Mouse (Mus musculus): ENCODE data around the gene Irgm1. TPM values are rescaled to one million over a fixed set of nuclear protein-coding genes. Genes with fewer than 3 reads are reported as not detected.
"Not testable (repeated sequence)": the region's sequence is repeated elsewhere in the genome, so short reads cannot be mapped to it uniquely, and the experiment has no call there.

Irgm1 gene
- total RNA-seq, 2 experiments from 2014 or later = 5.9 to 7.0 TPM

DNA sequence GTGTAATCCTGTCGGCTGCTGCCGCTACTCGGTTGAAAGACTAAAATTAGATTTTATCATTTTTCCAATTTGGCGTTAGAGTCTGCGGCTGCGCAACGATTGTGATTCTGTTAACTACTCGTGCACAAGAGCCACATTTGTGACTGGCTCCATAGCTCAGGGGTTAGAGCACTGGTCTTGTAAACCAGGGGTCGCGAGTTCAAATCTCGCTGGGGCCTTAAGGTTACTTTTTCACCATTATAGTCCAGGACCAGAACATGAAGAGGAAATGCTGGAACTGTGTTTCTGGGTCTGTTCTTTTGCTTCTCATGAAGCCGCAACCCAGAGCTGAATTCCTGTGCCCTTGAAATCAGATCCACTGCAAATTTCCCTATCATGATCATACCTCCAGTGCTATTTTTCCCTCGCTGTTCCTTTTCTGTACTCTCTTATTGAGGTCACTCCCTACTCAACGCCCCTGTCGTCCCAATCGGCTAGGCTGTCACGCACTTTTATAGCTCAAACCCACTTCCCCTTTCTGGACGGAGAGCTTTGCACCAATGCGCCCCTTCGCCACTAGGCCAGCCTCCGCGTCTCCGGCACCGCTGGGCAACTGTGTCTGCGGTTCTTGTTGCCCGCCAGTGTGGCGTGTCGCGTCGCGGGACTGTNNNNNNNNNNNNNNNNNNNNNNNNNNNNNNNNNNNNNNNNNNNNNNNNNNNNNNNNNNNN, 17.9 kb downstream of the Irgm1 start:
- DNase-seq = peak; percentile 82

DNA sequence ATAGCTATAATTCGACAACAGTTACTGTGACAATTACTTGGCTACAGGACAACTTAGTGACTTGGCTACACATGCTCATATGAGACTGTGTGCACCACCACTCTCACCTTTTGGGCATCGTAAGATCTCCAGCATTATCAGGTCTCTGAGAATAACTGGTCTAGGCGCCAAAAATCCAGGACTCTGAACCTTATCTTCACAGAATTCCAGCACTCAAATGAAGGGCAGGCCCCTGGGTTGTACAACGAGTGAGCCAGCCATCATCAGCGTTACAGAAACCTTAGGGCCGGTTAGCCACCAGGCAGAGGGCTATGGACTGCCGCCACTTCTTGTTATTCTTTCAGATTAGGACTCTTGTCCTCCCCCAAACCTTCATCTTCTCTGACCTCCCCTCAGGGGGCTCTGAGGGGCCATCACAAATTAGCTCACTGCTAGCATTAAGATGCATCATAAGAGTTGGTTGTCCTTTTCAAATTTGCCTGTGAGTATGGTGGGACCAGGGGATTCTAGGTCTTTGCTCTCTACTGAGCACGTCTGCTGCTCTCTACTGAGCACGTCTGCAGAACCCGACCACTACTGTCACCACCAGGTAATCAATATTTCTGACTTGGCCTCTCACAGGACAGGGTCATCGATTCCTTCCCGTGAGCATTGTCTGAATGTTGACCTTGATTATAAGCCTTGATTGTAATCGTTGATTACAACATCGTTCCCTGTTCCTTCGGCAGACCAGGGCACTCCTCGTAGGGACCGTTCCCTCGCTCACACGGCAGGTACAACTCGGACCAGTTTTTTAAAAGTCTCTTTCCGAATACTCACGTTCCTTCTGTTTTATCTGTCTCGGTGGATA, 18.6 kb downstream of the Irgm1 start:
- DNase-seq = no peak

DNA sequence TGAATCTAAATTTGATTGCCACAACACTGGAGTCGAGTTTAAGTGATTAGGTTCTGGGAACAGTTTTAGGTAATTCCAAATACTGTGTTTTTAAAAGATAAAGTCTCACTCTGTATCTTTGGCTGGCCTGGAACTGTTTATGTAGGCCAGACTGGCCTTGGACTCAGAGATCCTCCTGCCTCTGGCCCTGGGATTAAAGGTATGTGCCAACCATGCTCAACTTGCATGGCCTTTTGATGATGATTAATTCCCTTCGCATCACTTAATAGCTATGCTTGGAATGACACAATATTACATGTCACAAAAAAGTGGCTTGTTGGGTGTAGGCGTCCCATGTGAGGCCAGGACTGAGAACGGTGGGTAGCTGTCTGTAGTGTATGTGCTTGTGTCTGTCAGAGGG, 19.3 kb downstream of the Irgm1 start:
- no peak for DNase-seq

DNA sequence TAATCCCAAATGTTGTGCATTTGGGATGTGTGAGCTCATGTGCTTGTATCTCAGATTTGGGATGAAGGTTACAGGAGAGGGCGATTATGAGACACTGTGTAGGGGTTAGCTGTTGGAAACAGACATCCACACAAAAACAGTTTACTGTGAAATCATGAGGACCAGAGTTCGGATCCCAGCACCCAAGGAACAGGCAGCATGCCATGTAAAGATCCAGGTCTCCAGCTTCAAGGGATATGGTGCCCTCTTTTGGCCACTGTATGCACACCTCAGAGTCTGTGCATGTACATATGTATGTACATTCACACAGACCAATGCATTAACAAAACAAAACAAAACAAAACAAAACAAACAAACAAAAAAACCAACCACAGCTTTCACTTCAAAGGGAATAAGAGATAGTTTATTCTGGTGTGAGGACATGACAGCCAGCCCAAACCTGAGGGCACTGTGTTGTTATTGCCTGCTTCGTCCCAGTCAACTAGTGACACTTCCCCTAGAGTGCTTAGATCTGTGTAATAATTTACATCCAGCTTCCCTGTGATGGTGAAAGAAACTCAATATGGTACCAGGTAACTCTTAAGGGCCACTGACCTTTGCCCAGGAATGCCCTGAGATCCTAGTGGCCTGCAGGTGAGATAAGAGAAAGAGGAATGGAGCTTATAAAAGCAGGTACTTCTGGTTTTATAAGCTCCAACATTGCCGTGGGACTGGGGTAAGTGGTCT, 20.1 kb downstream of the Irgm1 start:
- DNase-seq = no peak

DNA sequence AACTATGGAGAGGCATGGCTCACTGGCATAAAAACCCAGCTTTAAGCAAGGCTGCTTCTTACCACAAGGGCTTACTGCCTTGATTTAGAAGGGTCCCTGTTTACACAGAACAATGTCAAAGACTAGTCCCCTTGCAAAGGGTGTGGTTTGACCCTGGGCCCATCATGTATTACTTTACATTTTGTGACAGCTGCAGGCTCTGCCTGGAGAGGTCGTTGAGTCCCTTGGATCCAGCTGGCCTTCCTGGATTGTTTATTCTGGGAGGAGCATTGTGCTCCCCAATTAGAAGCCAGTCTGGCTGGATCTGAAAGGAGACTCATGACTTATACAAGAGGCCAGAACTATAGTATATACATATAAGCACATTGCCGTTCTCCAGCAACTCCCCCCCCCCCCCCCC, 21.2 kb downstream of the Irgm1 start:
- DNase-seq = no peak

DNA sequence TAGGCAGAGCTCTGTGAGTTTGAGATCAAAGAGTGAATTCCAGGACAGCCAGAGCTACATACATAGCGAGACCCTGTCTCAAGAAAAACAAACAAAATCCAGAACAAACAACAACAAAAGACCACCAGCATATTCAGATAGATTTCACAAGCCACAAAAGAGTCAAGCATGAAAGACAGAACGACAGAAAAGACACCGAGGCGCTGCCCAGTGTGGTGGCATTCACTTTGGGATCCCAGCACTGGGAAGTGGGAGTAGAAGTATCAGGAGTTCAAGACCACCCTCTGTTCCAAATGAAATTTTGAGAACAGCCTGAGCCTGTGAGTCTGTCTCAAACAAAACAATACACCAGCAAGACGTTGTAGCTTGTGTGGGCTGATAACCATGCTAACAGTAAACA, 24.6 kb downstream of the Irgm1 start:
- no peak for DNase-seq

DNA sequence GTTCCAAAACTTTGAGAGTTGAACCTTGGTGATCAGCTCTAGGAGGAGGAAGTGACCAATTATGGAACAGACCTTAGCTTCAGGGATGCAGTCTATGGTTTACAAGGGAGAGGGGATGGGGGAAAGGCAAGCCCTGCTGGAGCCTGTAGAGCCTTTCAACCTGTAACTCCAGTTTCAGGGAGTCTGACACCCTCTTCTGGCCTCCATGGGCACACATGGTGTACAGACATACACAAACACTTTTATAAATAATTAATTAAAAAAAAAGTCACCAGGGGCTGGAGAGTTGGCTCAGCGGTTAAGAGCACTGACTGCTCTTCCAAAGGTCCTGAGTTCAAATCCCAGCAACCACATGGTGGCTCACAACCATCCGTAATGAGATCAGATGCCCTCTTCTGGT, 25.1 kb downstream of the Irgm1 start:
- DNase-seq = not testable (repeated sequence)

DNA sequence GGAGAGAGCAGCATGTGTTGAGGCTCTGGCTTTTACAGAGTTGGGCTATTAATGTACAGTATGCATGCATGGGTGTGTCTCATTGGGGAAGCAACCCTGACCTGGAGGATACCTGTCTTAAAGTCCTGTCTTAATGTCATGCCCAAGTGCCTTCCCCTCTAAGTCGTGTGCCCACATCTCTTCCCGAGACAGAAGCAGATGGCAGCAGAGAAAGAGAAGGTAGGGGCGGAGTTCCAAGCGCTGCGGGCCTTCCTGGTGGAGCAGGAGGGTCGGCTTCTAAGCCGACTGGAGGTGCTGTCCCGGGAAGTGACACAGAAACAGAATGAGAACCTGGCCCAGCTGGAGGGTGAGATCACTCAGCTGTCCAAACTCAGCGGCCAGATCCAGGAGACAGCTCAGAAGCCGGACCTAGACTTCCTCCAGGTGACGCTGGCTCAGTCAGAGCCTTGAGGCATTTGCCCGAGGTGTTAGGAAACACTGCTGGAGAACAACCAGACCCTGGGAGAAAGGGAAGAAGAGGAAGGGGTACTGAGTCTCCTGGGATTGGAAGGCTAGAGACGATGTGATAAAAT, 26.2 kb downstream of the Irgm1 start:
- DNase-seq = no peak

DNA sequence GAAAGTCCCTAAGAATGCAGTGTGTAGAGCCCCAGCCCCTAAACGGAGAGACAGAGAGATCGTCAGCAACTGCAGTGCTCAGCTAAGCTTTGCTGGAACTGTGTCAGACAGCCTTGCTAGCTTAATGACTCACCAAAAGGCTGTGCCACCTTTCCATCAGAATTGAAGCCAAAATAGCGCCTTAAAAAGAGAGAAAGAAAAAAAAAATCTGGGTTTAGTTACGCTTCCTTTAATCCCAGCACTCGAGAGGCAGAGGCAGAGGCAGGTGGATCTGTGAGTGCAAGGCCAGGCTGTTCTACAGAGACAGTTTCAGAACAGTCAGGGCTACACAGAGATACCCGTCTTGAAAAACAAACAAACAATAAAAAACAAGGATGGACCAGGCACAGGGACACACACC, 27.2 kb downstream of the Irgm1 start:
- DNase-seq = no peak

DNA sequence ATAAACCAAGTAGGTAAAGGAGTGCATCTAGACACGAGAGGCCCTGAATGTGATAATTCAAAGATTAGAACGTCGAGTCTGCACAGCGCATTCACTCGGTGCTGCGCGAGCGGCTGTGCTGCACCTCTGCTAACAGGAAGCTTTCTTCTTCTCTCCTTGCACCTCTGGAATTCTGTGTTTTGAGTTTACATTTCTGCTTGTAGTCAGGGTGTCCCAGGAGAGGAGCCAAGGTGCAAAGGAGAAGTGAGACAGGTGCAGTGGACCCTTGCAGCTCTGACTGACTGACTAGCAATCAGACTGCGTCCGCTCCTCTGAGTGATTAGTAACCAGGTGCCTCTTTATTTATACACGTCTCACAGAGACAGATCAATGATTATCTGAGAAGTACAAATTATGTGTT, 28.3 kb downstream of the Irgm1 start:
- no peak for DNase-seq

DNA sequence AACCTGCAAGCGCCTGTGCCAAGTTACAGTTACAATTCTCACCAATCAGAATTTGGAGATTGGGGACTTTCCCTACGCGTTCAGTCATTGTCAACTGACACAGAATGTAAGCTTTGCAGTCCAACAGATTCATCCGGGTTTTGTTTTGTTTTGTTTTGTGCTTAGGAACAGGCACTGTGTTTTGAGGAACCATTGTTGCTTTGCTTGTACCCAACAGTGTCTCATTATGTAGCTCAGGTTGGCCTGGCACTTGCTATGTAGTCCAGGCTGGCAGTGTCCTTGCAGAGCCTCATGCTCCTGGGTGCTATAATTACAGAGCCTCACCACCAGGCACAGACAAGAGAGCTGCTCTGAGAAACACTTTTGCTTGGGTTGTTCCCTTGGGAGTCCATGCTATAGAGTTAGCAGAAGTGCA, 29.1 kb downstream of the Irgm1 start:
- peak; percentile 1 for DNase-seq

DNA sequence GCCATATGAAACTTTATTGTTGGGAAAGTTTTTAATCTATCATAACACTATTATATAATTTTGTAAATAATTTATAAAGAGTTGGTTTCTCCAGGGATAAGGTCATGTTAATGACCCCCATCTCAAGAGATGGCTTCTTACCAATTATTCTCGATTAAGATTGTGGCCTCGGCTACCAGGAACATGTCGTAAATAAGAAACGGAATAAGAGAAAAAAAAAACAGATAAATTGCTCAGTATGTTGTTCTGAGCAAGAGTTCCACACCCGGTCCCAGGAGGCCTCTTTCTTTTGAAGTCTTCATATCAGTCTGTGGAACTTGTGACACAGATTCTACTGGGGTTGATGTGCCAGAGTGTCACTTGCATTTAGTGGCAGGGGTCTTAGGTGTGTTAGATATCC, 30.3 kb downstream of the Irgm1 start:
- DNase-seq = no peak

DNA sequence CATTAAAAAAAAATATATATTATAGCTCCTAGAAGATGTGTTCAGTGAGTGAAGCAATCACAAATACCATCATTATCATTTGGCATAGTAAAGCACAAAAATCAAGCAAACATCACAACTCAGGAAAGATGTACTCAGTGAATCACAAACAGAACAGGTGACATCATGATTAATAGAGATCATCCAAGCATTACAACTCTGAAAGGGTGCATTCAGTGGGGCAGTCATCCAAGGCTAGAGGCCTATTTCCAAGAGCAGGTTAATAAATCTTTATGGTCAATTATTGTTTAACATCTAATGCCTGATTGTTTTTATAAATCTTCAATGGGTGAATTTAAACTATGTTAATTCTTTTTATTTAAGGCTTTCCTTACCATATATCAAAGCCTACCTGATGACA, 30.7 kb downstream of the Irgm1 start:
- no peak for DNase-seq

DNA sequence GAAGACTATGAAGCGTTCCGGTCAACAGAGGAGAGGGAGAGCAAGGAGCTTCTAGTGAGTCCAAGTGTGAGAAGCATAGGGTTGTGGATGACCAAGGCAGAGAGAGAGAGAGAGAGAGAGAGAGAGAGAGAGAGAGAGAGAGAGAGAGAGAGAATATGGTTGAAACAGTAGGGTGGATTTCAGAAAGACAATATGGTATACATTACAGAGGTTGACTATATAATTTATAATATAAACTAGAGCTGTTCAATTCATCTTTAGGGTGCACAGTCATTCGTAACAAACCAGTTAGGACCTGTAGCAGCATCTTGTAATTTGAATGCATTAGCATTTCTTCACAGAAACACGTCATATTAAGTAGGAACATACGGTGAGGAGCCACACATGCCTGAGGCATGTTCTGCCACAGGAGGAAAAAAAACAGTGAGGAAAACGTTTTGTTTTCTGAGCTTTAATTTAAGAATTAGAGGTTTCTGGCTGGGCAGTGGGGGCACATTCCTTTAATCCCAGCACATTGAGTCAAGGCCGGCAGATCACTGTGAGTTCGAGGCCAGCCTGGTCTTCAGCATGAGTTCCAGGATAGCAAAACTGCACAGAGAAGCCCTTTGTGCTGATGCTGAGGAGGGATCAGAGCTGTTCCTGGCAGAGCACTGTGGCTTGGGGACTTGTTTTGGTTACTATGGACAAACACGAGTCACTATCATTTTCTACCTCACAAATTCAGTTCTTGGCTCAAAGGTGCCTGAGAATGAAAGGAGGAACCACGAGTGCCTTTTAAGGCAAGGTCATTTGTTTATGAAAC, 32.4 kb downstream of the Irgm1 start:
- DNase-seq = peak; percentile 1

DNA sequence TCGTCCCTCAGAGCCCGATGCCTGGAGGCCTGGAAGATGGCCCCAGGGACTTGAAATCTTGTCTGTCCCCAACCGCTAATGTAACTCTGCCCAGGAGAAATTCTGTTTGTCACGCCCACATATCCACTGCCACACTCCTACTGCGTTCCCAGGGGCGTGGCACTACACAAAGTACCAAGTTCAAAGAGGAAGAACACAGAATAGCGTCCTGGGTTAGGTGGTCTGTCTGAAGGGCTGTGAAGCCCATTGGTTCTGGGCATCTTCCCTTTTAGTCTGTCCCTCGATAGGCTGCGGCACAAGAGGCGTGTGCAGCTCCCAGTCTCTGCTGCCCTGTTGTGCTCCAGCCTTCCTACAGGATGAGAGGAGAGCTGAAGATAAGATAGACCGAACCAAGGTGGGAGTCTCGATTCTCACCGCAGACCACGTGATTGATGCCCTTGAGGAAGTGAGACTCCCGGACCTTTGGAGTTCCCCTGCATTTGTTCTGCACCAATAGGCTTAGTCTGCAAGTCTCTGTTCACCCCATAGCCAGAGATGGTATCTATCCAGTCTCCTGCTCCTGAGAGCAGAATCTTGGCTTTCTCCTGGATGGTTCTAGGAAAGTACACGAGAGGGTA, 33.2 kb downstream of the Irgm1 start:
- peak; percentile 10 for DNase-seq

DNA sequence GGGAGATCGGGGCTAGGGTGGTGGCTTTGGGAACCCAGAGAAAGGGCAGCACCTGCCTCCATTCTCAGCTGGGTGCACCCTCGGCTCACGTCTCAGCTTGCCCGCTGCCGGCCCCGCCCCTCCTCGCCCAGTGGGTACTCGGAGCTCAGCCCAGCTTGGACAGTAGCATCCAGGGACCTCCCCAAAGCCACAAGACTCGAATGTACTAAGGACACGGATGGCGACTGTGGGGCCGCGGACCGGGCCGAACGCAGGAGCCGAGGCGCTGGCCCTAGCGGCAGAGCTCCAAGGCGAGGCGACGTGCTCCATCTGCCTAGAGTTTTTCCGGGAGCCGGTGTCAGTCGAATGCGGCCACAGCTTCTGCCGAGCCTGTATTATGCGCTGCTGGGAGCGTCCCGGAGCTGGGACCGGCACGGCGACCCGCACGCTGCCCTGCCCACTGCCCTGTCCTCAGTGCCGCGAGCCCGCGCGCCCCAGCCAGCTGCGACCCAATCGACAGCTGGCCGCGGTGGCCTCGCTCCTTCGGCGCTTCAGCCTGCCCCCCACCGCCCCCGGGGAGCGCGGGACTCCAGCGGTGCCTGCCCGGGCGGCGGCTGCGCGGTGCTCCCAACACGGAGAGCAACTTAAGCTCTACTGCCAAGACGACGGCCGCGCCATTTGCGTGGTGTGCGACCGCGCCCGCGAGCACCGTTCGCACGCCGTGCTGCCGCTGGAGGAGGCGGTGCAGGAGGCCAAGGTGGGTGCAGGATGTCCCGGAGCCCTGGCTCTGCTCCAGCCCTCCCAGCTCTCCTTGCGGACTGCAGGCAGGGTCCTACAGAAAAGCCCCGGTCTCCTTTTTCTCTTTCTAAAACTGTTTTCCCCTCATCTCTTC, 33.9 kb downstream of the Irgm1 start:
- DNase-seq = peak; percentile 73

DNA sequence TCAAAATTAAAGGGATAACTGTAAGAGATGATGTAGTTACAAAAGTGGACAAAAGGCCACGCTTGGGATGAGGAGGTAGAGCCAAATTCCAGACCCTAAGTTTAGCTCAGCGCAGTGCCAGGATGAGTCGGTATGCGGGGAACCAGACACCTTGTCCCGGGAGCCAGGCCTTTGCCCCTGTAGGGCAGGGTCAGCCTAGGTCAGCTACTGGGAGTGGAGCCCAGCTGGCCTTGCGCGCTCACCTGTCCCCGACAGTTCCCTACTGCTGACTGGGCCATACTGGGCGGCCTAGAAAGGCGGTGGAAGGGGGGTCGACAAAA, 34.5 kb downstream of the Irgm1 start:
- no peak for DNase-seq

DNA sequence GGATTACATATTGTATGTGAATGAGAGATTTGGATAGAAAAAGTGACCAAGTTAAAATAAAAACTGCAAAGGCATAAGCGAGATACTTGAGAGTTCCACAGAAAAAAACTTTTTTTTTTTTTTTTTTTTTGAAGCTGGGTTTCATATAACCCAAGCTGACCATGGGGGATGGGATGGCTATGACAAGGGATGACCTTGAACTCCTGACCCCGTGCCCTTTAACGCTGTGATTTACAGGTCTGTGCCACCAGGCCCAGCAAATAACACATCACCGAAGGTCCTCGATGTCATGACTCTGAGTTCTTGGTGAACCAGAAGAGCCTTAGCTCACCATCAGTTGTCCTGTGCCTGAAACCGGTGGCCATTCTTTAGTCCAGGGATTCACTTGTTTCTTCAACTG, 35.6 kb downstream of the Irgm1 start:
- DNase-seq = no peak

DNA sequence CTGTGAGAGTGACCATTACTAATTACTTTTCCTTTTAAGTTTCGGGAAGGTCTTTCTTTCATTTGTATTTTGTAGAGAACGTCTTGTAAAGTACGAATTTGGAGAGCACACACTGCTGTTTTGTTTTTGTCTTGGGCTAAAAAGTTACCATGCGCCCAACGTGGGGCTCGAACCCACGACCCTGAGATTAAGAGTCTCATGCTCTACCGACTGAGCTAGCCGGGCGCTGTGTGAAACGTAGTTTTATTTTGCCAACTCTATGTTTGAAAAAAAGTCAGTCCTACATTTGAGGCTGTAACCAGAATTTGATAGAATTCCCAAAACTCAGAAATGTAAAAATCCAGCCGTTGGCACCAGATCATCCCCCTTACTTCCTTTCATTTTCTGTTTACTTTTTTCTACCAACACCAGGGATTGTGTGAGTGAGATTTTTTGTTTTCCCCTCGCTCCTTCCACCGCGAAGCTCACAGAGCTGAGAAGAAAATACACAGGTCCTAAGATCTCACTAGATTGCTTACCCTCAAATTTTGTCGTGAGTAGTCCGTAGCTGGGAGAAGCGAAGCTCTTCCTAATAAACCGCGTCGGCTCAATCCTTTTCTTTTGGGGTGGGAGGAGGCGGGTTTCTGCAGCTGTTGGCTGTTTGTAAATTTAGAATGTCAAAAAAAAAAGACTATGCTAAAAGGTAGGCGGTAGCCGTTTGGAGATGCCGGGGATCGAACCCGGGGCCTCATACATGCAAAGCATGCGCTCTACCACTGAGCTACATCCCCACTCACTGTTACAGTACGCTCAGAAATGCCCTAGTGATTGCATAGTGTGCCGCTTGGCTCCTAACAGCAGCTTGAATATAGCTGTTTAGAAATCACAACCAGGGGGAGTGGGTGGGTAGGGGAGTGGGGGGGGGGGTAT, 37.5 kb downstream of the Irgm1 start:
- peak; percentile 90 for DNase-seq

All from gastrocnemius, postnatal 10 days (tissue).